Mouse (Mus musculus) kidney, adult 8-10 months (tissue): Measurements from ENCODE around the gene Nsmce4a.
"Not testable (repeated sequence)": the region's sequence is repeated elsewhere in the genome, so short reads cannot be mapped to it uniquely, and the experiment has no call there.

Source experiments
- DNase-seq, 2 experiments: peaks; one replicate each; pipeline ENCODE4 v3.0.0; 2022

The Nsmce4a gene

DNA sequence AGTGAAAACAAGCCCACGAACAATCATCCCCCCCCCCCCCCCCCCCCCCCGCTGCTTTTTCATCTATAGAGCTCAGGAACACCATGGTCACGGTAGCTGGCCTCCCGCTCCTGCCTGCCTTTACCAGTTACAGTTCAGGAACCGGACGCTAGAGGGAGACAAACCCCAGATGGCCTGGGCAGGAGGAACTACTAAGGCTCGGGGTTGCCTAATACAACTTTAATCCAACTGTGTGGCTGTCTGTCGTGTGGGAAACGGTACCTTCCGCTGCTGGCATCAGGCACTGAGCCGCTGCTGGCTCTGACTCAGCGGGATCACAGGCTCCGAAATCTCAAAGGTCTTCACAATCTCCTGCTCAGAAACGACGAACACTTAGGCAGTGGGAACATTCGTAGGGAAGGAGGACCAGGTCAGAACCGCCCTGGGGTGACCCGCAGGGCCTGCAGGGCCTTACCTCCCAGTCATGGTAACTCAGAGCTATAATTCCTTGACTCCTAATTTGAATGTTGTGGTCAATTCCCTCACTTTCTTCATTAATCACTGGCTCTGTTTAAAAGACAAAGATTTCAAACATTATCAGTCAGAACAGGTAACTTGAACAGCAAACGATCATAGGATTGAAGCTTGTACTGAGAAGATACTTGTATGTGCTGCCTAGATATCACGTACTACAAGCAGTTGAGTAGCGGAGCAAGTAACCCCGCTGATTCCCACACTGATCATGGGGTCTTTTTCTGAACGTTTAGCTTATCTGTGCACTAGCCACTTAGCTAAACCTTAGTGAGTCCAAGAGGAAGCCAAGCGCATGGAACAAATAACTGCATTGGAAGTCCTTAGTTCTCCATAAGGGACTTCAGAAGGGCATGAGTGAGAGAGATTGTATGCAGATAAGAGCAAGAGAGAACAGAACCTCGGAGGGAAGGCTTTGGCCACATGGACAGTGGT is 39.3 kb downstream of the Nsmce4a start:
- DNase-seq, result peak; percentile 85 to 92

DNA sequence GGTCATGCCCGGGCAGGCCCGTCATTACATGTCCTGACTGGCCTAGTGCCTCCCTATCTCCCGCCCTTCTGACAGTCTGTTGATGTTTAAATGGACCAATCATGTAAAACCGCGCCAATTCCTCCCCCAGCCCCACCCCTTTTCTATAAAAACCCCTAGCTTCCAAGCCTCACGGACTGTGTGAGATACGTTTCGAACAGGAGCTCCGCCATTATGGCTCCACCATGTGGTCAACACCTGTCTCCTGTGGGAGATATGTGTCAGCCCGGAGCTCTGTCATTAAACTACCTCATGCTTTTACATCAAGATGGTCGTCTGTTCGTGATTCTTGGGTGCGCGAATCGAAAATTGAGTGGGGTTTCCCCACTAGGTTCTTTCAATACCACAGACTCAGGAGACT is 41.8 kb downstream of the Nsmce4a start:
- not testable (repeated sequence) for DNase-seq

DNA sequence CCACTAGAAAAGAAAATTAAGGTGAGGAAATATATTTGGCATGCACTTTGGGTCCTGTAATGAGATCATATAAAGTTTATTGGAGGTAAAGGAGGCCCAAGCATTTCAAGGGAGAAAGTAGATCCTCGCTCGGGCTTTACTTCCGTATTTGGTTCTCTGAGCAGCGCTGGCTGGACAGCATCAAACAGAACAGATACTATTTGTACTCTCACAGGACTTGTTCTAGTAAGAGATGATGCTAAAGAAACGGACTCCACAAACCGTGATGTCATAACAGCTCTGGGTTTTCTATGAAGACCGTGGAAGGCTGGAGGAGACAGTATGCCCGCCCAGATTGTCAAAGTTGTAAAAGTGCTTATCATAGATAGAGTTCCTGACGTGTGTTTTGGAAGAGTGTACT is 45.6 kb downstream of the Nsmce4a start:
- no peak for DNase-seq

DNA sequence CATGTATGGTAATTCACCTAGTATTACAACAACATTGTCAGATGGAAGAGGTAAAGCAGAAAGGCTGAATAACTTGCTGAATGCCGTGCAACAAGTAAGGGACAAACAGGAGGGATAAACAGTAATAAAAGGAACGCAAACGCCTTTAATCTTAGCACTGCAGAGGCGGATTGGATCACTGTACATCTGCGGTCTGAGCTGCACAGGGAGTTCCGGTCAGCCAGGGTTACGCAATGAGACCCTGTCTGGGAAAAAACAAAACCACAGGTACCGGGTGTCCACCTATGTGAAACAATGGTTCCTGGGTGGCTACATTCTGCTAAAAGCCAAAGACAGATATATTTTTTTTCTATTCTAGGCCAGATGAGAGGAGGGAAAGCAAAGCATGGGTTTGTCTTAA is 49.5 kb downstream of the Nsmce4a start:
- DNase-seq, result no peak

DNA sequence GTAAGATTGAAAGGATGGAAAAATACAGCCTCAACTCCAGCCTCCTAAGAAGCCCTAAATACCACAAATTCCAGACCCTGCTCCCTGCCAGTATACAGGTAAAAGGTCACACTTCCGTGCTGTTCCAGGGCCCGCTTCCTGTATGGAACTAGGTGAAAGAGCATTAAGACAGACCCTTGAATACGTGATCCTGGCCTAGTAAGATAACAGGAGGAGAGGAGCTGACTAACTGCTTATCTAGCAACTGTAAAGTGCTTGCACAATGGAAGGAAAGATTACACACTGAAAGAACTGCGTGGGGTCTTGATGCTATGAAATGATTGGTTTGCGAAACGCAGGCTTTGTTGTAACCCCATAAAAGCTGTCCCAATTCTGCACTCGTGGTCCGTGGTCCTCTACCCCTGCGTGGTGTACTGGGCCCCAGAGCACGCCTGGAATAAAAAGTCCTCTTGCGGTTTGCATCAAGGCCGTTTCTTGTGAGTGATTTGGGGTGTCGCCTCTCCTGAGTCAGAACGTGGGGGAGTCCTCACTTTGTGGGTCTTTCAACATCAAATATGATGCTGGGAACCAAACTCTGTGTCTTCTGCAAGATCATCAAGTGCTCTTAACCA is 52.0 kb downstream of the Nsmce4a start:
- DNase-seq, result peak; percentile 62 to 74

DNA sequence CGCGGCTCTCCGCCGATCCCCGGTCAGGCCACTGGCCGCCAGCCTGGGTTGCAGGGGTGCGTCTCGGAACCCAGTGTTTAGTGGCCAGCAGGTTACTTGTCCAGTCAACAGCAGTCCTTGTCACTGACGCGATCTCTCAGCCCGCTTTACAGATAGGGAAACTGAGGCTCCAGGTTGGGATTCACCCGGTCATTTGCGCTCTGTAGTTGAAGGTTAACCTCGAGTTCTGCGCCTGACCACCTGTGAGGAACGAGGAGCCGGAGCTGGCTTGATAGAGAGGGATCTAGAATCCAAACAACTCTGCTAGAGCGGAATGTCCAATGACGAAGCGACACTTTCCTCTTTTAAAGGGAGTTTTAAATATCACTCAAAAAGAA is 52.9 kb downstream of the Nsmce4a start, which contains the start of gene Ate1:
Ate1 (minus strand) TSS at position 321 of the 377 bp plus-strand sequence.
- peak in 1 of 2 experiments; percentile 65 for DNase-seq

DNA sequence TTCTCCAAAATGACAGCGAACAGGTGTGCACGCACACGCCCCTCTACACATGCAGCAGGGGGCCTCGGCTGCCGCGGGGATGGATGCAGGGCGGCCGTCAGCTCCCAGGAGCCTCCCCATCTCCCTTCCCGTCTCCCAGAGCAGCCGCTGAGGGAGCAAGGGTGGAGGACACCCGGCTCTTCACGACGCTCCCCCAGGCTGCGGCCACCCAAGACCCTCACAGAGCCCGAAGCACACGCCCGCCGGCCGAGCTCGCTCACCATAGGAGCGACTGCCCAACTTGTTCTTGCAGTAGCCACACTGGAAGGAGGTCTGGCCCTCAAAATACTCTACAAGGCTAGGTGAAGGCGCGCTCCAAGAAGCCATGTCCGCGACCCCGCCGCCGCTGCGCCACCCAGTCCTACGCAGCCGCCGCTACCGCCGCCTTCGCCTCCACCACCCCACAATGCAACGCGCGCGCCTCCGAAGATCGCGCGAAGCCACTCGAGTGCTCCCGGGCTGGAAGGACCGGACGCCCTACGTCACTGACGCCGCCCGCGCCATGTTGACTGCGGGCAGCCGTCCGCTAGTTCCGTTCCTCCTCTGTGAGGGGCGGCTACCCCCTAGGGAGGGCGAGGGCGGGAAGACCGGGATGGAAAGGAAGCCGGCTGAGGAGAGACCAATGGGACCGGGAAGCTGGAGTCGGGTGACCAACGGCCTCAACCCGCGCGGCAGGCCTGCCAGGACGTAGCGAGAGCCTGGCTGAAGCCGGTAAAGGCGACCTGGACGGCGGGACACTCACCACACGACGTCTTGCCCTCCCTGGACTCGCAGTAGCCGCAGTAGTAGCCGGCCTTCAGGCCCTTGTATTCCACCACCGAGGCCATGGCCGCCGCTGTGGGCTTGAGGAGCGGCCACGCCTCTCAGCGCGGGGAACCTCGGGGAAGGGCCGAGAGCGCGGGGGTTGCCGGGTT is 53.5 kb downstream of the Nsmce4a start:
- DNase-seq, result peak; percentile 96 to 97

DNA sequence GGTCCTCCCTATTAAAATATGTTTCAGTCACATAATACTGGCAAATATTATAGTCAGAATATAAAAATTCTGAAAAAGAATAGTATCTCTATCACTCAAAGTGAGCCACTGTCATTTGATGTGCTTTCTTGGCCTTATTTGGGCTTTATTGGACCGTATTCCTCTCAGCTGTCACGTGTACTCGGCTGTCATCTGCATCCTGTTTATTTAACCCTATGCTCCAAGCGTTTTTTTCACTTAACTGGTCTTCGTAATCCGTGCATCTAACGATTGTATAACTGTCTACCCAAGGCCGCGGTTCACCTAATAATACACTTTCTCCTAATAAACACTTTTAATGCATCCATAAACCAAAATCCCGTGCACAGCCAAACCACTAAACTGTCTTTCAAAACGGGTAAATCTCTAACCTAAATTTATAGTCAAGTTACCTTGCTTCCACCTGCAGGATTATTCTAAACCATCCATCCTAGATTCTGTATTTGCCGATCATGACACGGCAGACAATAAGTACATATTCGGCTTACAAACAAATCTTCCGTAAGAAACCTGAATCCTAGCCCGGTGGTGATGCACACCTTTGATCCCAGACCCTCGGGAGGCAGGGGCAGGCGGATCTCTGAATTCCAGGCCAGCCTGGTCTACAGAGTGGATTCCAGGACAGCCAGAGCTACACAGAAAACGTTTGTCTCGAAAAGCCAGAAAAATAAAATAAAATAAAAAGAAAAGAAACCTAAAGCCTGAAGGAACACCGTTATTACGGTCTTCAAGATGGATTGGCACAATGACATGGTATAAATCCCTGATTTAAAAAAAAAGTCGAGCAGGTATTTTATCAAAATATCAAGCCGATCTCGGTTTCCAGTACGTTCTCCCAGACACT is 54.5 kb downstream of the Nsmce4a start:
- peak in 1 of 2 experiments; percentile 21 for DNase-seq

DNA sequence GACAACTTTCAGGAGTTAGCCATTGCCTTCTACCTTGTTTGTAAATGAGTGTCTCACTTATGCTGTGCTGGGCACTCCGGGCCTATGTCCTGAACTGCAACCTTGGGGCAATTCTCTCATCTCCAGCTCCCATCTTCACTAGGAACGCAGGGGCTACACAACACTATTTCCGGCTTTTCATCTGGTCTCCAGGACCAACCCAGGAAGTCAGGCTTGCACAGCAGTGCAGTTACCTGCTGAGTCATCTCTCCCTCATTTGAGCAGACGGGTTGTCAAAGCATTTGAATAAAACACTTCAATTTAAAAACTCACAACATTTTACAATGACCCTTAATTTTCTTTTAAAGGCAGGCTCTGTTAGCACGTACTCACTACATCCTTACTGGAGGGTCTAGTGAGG is 62.7 kb downstream of the Nsmce4a start:
- no peak for DNase-seq

DNA sequence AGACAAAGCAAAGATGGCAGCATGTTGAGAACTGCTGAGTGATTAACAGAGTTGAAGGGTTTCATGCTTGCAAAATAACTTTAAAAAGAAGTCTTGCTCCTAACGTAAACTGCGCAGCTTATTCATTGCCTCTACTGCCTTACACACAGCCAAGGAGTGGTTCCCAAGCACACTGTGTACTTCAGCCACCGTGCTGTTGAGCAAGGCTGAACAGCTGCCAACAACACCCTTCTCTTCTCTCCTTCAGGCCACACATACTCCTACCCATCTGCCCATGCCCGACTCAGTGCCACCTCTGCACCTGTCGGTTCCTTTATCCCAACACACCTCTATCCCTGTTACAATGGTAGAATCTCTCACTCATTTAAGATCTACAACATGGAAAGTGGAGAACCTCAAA is 69.9 kb downstream of the Nsmce4a start:
- no peak for DNase-seq

DNA sequence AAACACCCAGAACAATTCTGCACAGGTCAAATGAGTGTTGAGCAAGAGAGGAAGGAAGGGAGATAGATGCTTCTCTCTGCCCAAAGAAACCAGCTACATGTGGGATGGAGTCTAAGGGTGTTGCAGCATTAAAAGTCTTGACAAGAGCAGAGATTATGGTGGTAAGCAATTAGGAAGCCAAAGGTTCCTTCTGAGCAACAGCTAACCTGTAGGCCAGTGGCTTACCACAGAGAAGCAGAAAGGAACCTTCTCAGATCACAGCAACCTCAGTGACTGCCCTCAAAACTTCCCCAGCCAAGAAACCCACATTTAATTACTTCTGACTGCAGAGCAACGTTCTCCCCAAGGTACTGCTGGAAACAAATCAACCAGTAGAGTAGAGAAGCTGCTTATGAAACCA is 71.4 kb downstream of the Nsmce4a start:
- DNase-seq, result no peak

DNA sequence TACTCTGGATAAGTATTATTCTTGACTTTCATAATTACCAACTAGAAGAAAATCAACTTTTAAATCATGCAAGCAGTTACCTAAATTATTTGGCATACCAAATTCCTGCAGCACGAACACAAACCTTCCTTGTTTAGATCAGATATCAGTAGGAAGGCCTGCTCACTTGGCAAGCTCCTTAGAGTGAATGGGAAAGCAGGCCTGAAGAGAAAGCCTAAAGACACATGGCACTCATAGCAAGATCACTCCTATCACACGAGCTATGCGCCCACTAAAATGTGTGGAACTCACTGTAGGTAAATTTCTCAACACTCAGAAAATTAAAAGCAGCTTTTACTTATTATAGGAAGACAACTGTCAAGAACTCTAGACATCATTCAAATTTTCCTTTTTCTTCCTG is 79.6 kb downstream of the Nsmce4a start:
- no peak for DNase-seq

DNA sequence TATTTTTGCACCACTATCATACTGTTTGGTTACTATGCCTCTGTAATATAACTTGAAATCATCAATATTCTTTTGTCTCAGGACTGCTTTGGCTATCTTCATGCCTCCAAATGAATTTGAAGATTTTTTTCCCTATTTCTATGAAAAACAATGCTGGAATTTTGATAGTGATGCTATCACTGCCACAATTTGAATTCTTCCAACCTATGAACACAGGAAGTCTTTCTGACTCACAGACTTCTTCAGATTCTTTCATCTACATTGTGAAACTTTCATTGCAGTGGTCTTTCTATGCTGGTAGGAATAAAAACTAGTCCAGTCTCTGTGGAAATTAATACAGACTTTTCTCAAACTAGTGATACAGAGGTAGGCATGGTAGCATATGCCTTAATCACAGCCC is 80.9 kb downstream of the Nsmce4a start:
- no peak for DNase-seq
